Mouse (Mus musculus) forebrain, embryonic 15.5 days (tissue): Measurements from ENCODE around the gene Cacna2d3. TPM values are rescaled to one million over a fixed set of nuclear protein-coding genes. Genes with fewer than 3 reads are reported as not detected.

ENCODE experiments used
- ATAC-seq: fragments of 200-750 bp; cut with Nextera tagmentation; replicated peaks from 2 replicates; pipeline ENCODE4 v1.8.0; 2017; ENCODE audit warnings: mild to moderate bottlenecking, moderate TSS enrichment, moderate library complexity
- H3K27ac ChIP-seq: fragments of 300-500 bp; sonication (generic); replicated peaks from 2 replicates; pipeline ENCODE4 v1.5.1; 2015; ENCODE audit warnings: mild to moderate bottlenecking, inconsistent platforms
- H3K27me3 ChIP-seq: fragments of 300-500 bp; sonication (generic); 2 replicates; pipeline ENCODE4 v1.6.1; 2015; ENCODE audit warnings: inconsistent platforms
- H3K36me3 ChIP-seq: fragments of 300-500 bp; sonication (generic); 2 replicates; pipeline ENCODE4 v1.6.1; 2015; ENCODE audit warnings: mild to moderate bottlenecking, inconsistent platforms
- H3K4me1 ChIP-seq: fragments of 300-500 bp; sonication (generic); 2 replicates; pipeline ENCODE4 v1.6.1; 2015; ENCODE audit warnings: inconsistent platforms
- H3K4me2 ChIP-seq: fragments of 300-500 bp; sonication (generic); replicated peaks from 2 replicates; pipeline ENCODE4 v1.6.1; 2015; ENCODE audit warnings: mild to moderate bottlenecking, inconsistent platforms
- H3K4me3 ChIP-seq: fragments of 300-500 bp; sonication (generic); 2 replicates; pipeline ENCODE4 v1.5.1; 2015; ENCODE audit warnings: mild to moderate bottlenecking, inconsistent platforms
- H3K9ac ChIP-seq: fragments of 300-500 bp; sonication (generic); replicated peaks from 2 replicates; pipeline ENCODE4 v1.6.1; 2015; ENCODE audit warnings: mild to moderate bottlenecking, inconsistent platforms
- H3K9me3 ChIP-seq: fragments of 300-500 bp; sonication (generic); 2 replicates; pipeline ENCODE4 v1.6.1; 2016; ENCODE audit warnings: inconsistent platforms
- WGBS: fragments of 180-500 bp; shearing (Covaris S2); methylation state at CpG from one replicate; pipeline ENCODE4 v1.1.7; 2015; ENCODE audit warnings: mixed read lengths; 5-methylcytosine and 5-hydroxymethylcytosine counted together
- polyA plus RNA-seq: library from polyadenylated mRNA; unstranded; fragments of >200 nt; fragmentation: Nextera tagmentation; extraction: Ambion mirVana; gene quantifications from 2 replicates; pipeline ENCODE4 v1.2.1, GENCODE M21; 2015

Cacna2d3 gene
- 24.8 and 28.1 TPM in 2 replicates for polyA plus RNA-seq

DNA sequence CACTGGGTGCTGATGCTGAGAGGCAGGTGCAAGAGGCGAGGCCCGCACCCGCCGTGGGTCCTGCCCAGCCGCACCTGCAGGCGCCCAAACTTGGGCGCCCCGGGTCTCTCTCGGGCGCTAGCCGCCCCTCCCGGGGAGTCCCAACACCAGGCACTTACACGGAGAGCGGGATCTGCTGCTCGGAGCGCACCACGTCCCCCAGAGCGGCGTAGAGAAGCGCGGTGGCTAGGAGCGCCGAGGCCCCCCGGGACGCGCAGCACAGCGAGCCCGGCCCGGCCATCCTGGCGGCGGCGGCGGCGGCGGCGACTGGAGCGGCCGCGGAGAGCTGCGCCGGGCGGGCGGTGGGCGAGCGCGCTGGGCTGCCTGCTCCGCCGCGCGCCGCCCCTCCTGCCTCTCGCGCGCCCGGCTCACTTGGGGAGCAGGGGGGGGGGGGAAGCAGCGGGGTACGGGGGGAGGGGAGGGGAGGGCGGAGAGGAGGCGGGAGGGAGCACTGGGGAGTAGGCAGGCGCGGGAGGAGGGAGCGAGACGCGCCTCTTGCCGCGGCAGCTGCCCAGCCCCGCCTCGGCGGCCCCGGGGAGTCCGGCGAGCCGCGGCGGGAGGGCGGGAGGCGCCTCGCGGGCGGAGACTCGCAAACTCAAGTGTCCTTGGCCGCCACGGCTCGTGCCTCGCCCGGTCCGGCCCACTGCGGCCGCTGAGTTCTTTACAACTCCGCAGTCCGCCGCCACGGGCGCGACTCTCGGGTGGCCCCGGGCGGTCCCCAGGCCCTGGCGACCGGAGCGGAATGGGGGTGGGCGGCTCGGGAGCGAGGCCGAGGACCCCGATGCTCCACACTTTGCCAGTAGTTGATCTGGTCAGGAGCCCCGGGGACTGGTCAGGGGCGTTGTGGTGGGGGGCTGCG lies at the start of gene Cacna2d3:
Gene Cacna2d3, minus strand, starts transcription at position 377 of the 898 bp plus-strand sequence.
- peak within 1 kb of the TSS; percentile 80 for H3K4me3 ChIP-seq
- H3K36me3 ChIP-seq = no peaks in the 10 kb centered on the region
- peak within 1 kb of the TSS; percentile 100 for H3K4me2 ChIP-seq
- peak within 1 kb of the TSS; percentile 76 for H3K9ac ChIP-seq
- peak within 1 kb of the TSS; percentile 75 for H3K27ac ChIP-seq
- H3K9me3 ChIP-seq = no peaks in the 10 kb centered on the region
- peaks cover 21% of the 10 kb centered on the region; the same call in 1 of the 2 replicates for H3K27me3 ChIP-seq
- ATAC-seq = peak; percentile 84
- H3K4me1 ChIP-seq = peaks cover 33% of the 10 kb centered on the region
- WGBS = under 1% methylated on average over 72 of the region's 109 CpGs

DNA sequence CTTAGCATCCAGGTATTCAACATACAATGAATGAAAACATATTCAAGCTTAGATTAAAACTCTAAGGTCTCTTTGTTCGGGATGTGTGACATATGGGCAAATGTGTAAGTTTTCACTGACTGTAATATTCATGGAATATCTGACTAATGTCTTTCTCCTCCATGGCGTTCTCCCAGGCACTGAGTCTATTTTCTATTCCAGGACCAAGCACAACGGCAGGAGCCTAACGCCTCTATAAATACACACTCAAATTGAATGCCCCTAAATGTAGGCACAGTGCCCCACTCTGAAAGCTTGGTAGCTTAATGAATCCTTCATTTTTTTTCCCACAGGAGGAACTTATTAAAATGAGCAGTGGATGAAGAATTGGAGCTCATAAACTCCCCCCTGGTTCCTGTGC lies 47.8 kb upstream of the Cacna2d3 start:
- no peak for ATAC-seq

DNA sequence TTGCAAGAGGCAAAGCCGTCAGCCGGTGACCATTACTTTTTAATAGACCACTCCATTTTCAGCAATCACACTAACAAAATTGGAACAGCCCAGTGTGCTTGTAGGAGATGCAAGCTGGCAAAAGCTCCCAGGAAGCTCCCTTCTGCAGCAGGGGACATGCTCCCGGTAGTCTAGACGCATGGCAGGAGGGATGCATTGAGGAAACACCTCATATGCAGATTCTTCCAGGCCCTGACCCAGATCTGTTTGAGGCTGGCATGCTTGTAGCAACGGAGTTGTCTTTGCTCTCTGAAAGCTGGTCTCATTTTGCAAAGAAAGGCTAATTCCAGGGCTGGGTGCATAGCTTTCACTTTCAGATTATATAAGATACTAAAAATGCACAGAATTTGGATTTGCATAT lies 31.2 kb upstream of the Cacna2d3 start:
- Histone ChIP-seq H3K36me3 (no peaks in the 10 kb centered on the region), H3K9ac (no peak overlapping the region), H3K27ac (no peak overlapping the region), H3K4me3 (no peak overlapping the region), H3K4me2 (no peak overlapping the region), H3K9me3 (no peaks in the 10 kb centered on the region), H3K27me3 (no peaks in the 10 kb centered on the region), H3K4me1 (no peaks in the 10 kb centered on the region)
- ATAC-seq = no peak
- 70% methylated on average over 5 of the region's 5 CpGs for WGBS

More for the DNA sequence above, 47.8 kb upstream of the Cacna2d3 start:
- Histone ChIP-seq H3K4me3 (no peak overlapping the region), H3K27me3 (no peaks in the 10 kb centered on the region), H3K9ac (no peak overlapping the region), H3K27ac (no peak overlapping the region), H3K36me3 (no peaks in the 10 kb centered on the region), H3K4me1 (no peaks in the 10 kb centered on the region), H3K4me2 (no peak overlapping the region), H3K9me3 (no peaks in the 10 kb centered on the region)
- 81% methylated on average over 4 of the region's 4 CpGs for WGBS

DNA sequence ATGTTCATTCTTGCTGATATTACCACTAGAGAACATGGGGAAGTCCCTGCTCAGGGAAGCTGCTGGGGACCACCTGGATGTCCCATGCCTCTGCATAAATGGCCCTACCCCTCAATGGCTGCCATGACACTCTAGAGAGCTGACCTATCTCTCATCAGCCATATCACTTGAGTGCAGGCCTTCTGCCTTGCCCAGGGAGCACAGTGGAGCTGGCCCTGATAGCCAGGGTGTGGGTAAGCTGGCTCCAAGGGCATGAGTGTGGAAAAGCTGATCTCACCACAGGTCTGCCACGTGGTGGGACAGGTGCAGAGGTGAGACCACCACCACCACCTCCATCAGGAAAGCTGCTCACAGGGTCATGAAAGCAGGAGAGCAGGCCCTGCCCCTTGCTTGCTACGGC lies 17.1 kb upstream of the Cacna2d3 start:
- no peak overlapping the region for H3K4me3 ChIP-seq
- H3K9me3 ChIP-seq = no peaks in the 10 kb centered on the region
- no peak overlapping the region for H3K27ac ChIP-seq
- H3K36me3 ChIP-seq = no peaks in the 10 kb centered on the region
- H3K9ac ChIP-seq = no peak overlapping the region
- H3K4me2 ChIP-seq = no peak overlapping the region
- no peaks in the 10 kb centered on the region for H3K27me3 ChIP-seq
- 82% methylated on average over 2 of the region's 2 CpGs for whole genome bisulfite sequencing
- no peak for ATAC-seq
- H3K4me1 ChIP-seq = no peaks in the 10 kb centered on the region

DNA sequence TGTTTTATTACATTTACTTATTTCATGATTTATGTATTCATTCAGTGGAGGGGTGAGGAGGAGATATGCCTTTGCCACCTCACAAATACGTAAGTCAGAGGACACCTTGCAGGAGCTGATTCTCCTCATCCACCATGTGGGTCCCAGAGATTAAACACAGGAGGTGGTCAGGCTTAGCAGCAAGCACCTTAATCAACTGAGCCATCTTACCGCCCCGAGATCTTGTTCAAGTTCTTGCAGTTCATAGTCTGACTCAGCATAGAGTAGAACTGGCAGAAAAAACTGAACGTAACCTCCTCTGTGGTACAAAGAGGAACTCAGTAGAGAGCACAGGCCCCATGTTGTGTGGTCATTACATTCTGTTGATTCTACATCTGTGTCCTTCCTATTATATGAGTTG lies 8.6 kb upstream of the Cacna2d3 start:
- no peaks in the 10 kb centered on the region for H3K36me3 ChIP-seq
- H3K27ac ChIP-seq = no peak overlapping the region
- ATAC-seq = no peak
- no peak overlapping the region for H3K9ac ChIP-seq
- H3K27me3 ChIP-seq = 0 out of 2 replicates have a peak, but pooled peaks cover 5% of the 10 kb centered on the region
- H3K4me3 ChIP-seq = no peak overlapping the region
- no peaks in the 10 kb centered on the region for H3K4me1 ChIP-seq
- 90% methylated on average over 4 of the region's 4 CpGs for WGBS
- no peaks in the 10 kb centered on the region for H3K9me3 ChIP-seq
- no peak overlapping the region for H3K4me2 ChIP-seq

DNA sequence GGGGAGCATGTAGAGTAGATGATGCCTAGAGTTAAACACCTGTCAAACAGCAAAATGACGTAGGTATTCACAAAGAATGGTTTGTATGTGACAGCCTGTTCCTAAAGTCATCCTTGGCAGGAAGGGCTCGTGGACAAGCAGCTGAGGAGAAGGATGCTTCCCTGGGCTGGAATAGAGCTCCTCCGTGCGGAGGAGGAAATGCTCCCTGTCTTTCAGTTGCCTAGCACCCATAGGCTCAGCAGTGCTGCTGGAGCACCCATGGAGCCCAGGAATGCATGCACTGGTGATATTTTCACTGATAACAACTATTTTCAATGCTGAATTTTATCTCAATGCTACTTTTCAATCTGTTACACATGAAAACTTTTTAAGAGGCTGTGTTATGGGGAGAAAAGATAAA lies 7.3 kb upstream of the Cacna2d3 start:
- ATAC-seq = no peak
- no peaks in the 10 kb centered on the region for H3K36me3 ChIP-seq
- WGBS = 82% methylated on average over 4 of the region's 4 CpGs

DNA sequence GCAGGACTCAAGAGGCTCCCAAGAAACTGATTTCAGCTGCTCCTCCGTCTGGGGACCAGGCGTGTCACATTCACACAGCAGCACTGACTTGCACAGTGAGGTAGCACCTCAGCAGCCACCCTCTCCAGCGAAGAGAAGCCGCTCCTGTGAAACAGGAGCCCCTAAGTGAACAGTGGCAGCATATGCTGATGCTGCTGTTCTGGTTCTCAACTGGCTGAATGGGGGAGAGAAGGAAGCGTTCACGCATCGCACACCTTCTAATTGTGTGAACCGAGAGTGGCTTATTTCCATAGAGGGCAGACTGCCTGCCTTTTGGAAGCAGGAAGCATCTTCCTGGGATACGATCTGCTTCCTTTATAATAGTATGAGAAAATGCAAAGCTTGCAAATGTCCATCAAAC lies 5.9 kb upstream of the Cacna2d3 start:
- Histone ChIP-seq H3K9me3 (no peaks in the 10 kb centered on the region), H3K4me2 (no peak overlapping the region), H3K27me3 (peaks cover 17% of the 10 kb centered on the region; the same call in 1 of the 2 replicates)

More for the DNA sequence above, 7.3 kb upstream of the Cacna2d3 start:
- H3K4me2 ChIP-seq = no peak overlapping the region
- H3K4me3 ChIP-seq = no peak overlapping the region
- no peak overlapping the region for H3K27ac ChIP-seq
- peaks cover 11% of the 10 kb centered on the region; the same call in 1 of the 2 replicates for H3K27me3 ChIP-seq
- no peaks in the 10 kb centered on the region for H3K9me3 ChIP-seq
- H3K4me1 ChIP-seq = no peaks in the 10 kb centered on the region
- H3K9ac ChIP-seq = no peak overlapping the region

DNA sequence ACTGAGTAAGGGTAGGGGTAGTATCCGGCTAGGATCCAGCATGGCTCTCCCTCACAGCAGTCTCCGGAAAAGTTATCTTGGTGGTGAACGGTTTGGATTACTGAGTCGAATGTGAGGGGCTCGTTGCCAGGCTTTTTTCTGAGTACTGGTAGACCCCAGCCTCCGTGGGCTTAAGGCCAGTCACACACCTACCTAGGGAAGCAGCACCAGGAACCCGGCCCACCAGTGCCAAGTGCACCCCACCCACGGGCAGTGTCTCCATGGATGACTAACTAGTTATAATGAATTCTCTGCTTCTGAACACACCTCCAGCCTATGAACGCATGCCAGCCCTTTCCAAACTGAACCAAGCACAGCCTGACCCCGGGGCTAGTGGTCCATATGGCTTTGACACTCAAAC lies 1.6 kb upstream of the Cacna2d3 start:
- Histone ChIP-seq H3K27me3 (peaks cover 21% of the 10 kb centered on the region; the same call in 1 of the 2 replicates), H3K27ac (no peak overlapping the region), H3K4me3 (peak overlapping the region; percentile 80), H3K36me3 (no peaks in the 10 kb centered on the region), H3K9me3 (no peaks in the 10 kb centered on the region), H3K4me2 (peak overlapping the region; percentile 100), H3K9ac (peak overlapping the region; percentile 76; the same call in 1 of the 2 replicates), H3K4me1 (peaks cover 33% of the 10 kb centered on the region)
- no peak for ATAC-seq
- WGBS = 7% methylated on average over 10 of the region's 10 CpGs

More for the DNA sequence above, 5.9 kb upstream of the Cacna2d3 start:
- Histone ChIP-seq H3K27ac (no peak overlapping the region), H3K4me3 (no peak overlapping the region), H3K4me1 (peaks cover 9% of the 10 kb centered on the region), H3K36me3 (no peaks in the 10 kb centered on the region), H3K9ac (no peak overlapping the region)
- no peak for ATAC-seq
- WGBS = 68% methylated on average over 9 of the region's 9 CpGs

DNA sequence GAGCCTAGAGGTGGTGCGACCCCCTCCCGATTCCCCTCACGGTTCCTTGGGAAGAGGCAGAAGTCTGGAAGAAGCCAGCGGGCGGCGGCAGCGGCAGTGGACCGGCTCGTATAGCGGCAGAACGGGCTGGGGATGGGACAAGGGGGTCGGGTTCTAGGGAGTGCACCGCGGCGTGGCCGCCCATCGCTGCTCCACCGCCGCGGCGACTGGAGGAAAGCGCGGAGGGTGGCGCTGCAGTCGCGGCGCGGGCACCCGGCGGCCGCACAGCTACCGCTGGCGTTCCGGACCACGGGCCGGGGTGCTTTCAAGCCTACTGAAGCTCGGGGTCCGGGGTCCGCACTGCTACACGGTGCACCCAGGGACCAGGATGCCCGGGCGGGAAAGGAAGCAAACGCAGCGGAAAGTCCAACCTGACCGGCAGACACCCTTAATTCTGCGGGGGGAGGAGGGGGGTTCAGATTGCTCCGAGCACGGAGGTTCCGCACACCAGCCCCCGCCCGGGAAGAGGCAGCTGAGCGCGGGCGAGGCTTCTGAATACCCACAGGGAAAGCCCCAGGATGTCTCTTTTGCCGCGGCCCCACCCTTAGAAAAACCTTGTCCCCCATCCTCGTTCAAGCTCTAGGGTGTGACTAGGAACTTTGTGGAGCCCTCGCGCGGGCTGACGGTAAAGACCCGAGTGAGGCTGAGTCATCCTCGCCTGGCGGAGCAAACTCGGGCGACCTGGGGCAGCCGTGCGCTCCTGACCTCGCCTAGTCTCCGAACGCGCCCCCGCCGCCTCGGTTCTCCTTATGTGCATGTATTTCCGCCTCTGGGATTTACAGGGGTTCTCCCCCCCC lies 940 bp upstream of the Cacna2d3 start:
- peak overlapping the region; percentile 75 for H3K27ac ChIP-seq
- H3K4me2 ChIP-seq = peak overlapping the region; percentile 100
- WGBS = under 1% methylated on average over 76 of the region's 76 CpGs

DNA sequence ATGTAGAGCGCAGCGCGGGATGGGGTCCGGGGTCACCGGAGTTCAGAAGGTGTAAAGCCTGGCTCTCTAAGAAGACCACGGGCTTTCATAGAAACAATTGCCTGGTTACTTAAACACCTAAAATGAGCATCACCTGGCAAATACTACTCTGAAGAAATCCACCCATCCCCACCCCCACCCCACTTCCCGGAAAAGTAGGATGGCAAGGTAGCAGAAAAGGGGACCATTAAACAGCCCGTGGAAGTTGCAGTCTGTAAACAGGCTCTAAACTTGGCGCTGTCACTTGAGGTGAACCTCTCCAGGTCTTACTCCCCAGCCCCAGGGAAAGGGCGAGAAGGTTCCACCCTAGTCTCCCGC lies 555 bp downstream of the Cacna2d3 start:
- H3K4me3 ChIP-seq = peak overlapping the region; percentile 80
- H3K9ac ChIP-seq = peak overlapping the region; percentile 76
- H3K36me3 ChIP-seq = no peaks in the 10 kb centered on the region
- peaks cover 33% of the 10 kb centered on the region for H3K4me1 ChIP-seq
- ATAC-seq = no peak; the same call in none of the 2 replicates
- peak overlapping the region; percentile 75; the same call in 1 of the 2 replicates for H3K27ac ChIP-seq
- peaks cover 21% of the 10 kb centered on the region; the same call in 1 of the 2 replicates for H3K27me3 ChIP-seq
- no peaks in the 10 kb centered on the region for H3K9me3 ChIP-seq
- H3K4me2 ChIP-seq = peak overlapping the region; percentile 100
- WGBS = 1% methylated on average over 11 of the region's 11 CpGs

More for the DNA sequence above, 940 bp upstream of the Cacna2d3 start:
- no peaks in the 10 kb centered on the region for H3K9me3 ChIP-seq
- peak; percentile 72 for ATAC-seq
- peaks cover 33% of the 10 kb centered on the region for H3K4me1 ChIP-seq
- H3K27me3 ChIP-seq = peaks cover 21% of the 10 kb centered on the region; the same call in 1 of the 2 replicates
- peak overlapping the region; percentile 80 for H3K4me3 ChIP-seq
- H3K36me3 ChIP-seq = no peaks in the 10 kb centered on the region
- peak overlapping the region; percentile 76 for H3K9ac ChIP-seq

DNA sequence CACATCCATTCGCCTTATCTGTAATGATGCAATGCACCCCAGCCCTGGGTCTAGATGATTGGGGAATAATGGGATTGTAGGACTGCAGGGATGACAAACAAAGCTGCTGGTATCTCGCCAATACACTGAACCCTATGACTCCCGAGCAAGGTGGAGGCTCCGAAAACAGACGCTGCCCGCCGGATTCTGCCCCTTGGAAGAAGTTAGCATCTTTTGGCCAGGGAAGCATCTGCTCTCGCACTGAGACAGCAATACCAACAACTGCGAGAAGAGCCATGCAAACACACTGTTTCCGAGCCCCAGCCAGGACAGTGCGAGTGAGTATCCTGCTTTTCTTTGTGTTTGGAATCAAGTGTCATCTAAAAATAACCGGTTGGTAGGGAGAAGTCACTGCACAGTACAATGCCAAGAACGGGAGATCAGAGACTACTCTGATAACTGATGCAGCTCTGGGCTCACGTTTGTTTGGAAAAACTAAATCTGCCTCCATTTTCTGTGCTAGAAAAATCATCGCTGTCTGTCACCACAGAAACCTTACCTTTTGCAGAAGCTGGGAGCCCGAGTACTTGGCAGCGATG lies 1.2 kb downstream of the Cacna2d3 start:
- WGBS = 5% methylated on average over 17 of the region's 17 CpGs
- peaks cover 16% of the 10 kb centered on the region; the same call in 1 of the 2 replicates for H3K27me3 ChIP-seq
- H3K9me3 ChIP-seq = no peaks in the 10 kb centered on the region
- H3K4me3 ChIP-seq = peak overlapping the region; percentile 80
- H3K27ac ChIP-seq = no peak overlapping the region
- peak overlapping the region; percentile 76 for H3K9ac ChIP-seq
- peak overlapping the region; percentile 100 for H3K4me2 ChIP-seq
- peaks cover 33% of the 10 kb centered on the region for H3K4me1 ChIP-seq
- no peaks in the 10 kb centered on the region for H3K36me3 ChIP-seq
- no peak for ATAC-seq
